Mouse (Mus musculus): ENCODE data around the gene Ppp1ca.

Ppp1ca gene

DNA sequence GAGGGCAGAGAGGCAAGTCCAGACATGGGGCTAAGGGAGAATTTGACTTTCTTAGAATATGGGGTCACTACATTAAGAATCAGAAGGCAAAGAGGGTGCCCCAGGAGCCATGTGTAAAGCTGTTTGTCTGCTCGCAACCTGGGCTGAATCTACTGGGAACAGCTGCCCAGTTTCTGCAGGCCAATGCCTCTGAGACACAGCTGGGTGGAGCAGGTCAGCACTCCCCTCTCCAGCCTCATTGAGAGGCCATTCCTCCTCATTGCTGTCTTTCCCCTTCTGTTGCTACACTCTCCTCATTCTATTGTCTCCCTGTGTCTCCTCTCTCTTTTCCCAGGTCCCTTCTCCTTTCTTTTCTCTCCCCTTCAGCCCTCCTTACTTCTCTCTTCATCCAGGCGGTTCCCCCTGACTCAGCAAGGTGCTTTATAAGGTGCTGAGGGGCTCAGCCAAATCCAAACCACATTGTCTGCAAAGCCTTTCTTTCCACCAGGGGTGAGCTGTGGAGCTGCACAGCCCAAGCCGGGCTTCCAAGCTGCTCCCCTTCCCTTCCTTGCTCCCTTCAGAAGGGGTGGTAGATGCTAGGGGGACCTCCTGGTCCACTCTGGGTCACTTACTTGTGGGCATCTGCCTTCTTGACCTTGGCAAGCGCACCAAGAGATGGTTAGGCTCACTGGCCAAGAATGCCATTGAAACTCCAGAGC, 20.2 kb downstream of the Ppp1ca start:
- DNase-seq (ENCODE audit: low spot score in 2 of 2): no peak

DNA sequence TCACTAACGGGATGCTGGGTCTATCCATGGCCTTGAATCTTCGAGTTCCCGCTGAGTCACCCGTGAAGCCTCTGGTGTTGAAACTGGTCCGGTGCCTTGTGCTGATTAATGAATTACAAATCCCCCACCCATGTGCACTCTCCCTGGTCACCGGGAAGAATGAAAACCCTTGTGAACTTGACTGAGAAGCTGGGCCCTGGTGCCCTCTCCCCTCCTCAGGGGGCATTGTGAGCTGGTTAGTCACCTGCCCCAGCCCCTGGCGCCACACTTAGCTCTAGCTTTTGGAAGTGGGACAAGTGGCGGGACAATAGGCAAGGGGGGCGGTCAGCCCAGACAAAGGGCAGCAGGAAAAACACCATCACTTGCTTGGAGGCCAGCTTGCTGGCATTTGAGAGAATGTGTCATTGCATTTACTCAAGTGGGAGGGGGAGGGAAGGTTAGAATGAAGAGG, 21.7 kb downstream of the Ppp1ca start:
- DNase-seq (ENCODE audit: low spot score in 2 of 2): no peak

DNA sequence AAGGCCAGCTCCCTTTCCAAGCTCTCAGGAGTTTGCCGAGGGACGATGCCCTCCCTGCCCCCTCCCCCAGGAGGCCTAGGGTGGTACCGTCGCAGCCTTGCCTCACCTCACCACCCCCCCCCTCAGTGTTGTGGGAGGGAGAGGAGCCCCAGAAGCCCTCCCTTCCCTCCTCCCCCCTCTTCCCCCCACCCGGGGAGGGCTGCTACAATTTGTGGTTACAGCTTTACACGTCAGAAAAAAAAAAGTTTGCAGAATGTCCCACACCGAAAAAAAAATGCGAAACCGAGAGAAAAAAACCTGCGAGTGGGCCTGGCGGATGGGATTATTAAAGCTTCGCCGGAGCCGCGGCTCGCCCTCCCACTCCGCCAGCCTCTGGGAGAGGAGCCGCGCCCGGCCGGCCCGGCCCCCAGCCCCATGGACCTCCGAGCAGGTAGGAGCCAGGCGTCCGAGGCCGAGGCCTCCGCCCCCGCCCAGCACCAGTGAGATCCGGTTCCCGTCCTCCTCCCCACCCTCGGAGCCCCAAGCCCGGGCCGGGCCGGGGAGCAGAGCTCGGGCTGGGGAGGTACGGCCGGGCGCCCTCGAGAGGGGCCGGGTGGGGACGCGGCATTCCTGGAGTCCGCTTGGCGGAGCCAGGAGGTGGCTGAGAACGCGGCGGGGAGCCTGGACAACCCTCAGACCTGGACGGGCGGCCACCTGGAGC, 22.4 kb downstream of the Ppp1ca start, which contains the start of the genes Clcf1 and AC109138.7:
Clcf1 (plus strand) TSS at position 168 of the 700 bp plus-strand sequence.
AC109138.7 (plus strand) TSS at position 287 of the 700 bp plus-strand sequence.
- no peak for DNase-seq (ENCODE audit: low spot score in 2 of 2)

DNA sequence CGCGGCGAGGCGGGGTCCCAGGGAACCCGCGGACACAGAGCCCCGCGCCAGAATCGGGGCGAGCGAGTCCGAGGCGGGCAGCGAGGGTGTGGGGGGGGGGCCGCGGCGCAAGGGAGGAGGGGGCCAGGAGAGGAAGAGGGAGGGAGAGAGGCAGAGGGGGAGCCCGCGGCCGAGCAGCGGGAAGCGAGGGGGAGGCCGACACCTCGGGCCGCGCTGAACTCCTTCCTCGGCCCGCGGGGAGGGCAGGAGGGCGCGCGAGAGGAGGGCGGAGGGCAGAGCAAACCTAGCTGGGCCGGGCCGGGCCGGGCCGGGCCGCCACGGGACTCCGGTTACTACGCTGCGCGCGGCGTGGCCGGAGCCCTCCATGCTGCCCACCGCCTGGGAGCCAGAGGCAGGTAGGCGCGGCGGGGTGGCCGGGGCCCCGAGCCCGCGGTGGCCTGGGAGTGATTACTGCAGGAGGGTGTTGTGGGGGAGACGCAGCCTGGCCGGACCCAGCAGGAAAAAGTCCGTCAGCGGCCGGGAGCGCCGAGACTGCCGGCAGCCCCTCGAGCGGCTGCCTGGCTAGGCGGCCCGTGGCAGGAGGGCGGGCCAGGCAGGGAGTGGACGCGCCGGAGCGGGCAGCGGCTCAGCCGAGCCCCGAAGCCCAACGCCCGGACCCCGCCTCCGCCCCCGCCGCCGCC, 23.0 kb downstream of the Ppp1ca start:
- no peak for DNase-seq (ENCODE audit: low spot score in 2 of 2)

DNA sequence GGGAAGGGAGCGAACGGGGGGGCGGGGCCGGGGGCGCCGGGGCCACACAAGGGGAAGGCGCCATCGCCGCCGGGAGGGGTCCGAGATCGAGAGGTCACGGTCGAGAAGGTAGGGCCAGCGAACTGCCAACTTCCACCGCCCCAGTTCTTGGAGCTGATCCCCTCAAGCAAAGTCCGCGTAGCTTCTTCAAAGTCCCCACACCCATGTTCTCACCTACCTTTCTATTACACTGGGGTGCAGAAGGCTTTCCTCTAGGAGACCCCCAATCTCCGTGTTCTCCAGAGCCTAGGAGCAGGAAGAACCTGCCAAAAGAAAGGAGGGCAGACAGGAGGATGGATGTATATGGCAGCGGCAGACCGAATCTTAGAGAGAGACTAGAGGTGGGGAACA, 23.6 kb downstream of the Ppp1ca start:
- no peak for DNase-seq (ENCODE audit: low spot score in 2 of 2)

DNA sequence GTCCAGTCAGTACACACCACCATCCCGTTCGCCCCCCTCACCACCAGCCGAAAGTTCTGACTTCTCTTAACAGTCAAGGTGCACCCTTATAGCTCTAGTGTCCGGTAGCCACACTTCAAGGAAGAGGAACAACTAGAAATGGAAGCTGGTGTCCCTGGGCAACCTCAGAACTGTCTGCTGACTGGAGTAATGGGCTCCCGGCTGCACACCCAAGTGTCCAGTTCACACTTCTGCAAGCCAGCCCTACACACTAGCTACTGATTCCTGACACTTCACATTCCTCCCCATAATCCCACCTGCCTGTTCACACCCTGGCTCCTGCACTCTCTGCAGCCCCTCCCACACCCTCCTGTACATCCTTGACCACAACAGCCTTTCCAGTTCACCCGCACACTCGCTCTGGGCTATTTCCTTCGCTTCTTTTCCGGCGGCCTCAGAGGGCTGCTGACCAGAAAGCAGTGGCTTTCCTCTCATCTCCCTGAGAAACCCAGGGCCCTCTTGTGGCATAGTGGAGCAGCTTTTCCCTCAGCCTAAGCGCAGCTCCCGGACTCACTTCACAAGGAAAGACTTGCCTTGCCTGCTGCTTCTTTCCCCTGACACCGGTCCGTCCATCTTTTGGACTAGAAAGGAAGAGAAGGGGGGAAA, 24.3 kb downstream of the Ppp1ca start:
- DNase-seq (ENCODE audit: low spot score in 2 of 2): no peak

DNA sequence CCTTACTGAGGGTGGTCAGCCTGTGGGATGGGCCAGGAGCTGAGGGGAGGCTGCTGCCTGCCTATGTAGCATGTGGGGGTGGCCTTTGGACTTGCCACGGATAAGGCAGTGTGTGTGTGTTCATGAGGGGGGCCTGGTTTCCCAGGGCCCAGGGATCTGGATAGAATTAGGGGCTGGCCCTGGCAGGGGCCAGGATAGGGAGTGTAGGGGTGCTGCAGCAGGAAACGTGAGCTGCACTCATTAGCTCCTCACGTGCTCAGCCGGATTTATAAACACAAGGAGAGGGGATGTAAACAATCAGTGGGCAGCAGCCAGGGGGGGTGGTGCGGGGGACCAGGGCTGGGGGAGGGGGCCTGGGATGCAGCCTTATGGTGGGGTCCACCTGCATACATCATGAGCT, 25.3 kb downstream of the Ppp1ca start:
- no peak for DNase-seq (ENCODE audit: low spot score in 2 of 2)

DNA sequence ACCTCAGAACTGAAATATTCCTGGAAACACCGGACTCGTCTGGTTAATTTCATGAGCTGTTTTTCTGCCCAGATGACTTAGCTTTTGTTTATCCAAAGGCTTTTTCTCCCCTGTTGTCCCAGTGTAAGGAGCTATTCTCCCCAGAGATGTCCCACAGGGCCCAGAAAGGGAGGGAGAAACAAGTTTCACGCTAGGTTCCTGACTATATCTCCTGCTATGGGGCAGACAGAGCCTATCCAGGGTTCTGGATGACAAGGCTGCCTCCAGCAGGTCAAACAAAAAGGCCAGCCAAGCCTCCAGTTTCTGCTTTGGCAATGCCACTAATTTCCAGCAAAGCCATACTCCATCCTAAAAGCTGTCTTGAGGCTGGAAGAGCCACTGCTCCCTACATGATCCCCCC, 26.0 kb downstream of the Ppp1ca start:
- DNase-seq (ENCODE audit: low spot score in 2 of 2): no peak

DNA sequence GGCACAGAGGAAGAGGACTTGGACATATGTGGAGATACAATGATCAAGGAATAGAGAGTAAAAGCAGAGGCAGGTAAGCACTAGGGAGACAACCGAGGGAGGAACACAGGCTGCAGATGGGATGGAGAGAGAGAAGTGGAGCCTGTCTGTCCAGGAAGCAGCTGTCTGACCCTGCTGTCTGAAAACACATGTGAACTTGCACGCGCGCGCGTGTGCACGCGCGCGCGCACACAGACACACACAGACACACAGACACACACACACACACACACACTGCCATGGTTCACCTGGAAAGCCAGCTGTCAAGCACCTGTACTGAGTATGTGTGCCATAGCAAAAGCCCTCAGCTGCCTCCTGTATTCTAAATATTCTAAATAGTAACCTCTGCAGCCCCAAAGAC, 26.4 kb downstream of the Ppp1ca start:
- DNase-seq (ENCODE audit: low spot score in 2 of 2): no peak

DNA sequence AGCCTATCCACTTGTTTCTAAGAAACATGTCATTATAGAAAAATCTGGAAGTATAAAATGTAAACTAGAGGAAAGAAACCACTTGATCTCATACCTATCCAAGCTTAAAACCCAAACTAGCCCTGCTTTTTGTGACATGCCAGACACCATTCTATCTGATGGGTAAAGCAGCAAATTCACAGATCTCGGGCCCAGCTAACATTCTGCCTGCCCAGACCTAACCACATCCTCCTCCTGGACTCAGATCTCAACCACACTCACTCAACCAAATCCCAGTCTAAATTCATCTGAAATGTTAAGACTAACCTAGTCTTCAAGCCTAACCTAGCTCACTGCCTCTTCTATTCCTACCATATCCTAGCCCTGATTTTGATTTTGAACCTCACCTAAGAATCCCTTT, 26.9 kb downstream of the Ppp1ca start:
- no peak for DNase-seq (ENCODE audit: low spot score in 2 of 2)

DNA sequence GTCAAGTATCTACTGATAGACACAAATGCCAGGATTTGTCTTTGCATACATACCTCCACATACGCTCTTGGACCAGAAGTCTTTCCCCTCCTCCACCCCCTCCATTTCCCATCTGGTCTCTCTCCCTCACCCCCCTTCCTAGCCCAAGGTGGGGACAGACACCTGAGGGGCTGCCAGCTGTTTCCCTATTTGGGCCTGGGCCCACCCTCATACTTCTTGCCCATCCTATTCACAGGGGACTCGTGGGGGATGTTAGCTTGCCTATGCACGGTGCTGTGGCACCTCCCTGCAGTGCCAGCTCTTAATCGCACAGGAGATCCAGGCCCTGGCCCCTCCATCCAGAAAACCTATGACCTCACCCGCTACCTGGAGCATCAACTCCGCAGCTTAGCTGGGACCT, 28.1 kb downstream of the Ppp1ca start:
- no peak for DNase-seq (ENCODE audit: low spot score in 2 of 2)

DNA sequence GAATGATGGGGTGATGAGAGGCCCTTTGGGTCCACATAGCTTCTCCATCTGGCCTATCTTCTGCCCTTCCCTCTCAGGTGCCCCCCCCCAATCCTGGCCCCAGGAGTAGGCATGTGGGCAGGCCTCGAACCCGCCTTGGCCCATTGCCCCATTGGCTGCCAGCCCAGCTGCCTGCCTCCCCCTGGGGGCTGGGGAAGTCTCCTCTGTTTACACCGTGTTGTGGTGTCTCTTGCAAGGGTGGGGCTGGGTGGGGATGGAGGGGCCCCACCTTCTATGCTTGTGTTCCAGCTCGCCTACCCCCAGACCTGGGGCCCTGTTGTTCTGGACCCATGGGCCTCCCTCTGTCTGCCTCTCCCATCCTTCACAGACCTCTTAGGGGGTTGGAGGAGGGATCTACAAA, 28.6 kb downstream of the Ppp1ca start:
- no peak for DNase-seq (ENCODE audit: low spot score in 2 of 2)

DNA sequence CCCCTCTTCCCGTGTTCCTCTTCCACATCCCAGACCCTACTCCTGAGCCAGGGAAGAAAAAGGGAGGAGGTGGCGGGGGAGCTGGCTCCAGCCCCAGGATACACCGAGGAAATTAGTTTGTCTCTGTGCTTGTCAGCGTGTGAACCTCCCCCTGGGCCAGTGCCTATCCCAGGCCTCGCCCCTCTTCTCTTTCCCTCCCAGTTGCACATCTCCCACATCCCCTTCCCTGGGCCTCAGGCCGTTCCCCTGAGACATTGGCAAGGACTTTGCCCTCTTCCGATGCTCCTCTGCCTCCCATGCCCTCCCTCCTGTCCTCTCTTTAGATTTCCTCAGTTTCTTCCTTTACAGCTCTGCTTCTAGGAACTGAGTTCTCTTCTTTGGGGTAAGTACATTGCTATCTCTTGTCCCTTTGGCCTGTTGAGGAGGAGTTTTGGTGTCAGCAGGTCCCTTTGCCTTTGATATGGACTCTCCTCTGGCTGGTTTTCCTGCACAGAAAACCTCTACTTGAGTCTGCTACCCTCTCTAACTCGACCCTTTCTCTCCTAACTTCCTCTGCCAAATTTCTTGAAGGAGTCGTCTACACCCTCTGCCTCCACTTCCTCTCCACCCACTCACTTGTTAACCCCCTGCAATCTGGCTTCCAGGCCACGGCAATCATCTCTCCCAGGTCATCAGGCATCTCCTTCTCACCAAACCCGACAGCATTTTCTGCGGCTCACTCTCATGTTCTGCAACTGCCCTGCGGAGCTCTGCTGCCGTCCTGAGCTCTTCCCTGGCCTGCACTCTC, 29.3 kb downstream of the Ppp1ca start:
- no peak for DNase-seq (ENCODE audit: low spot score in 2 of 2)

DNA sequence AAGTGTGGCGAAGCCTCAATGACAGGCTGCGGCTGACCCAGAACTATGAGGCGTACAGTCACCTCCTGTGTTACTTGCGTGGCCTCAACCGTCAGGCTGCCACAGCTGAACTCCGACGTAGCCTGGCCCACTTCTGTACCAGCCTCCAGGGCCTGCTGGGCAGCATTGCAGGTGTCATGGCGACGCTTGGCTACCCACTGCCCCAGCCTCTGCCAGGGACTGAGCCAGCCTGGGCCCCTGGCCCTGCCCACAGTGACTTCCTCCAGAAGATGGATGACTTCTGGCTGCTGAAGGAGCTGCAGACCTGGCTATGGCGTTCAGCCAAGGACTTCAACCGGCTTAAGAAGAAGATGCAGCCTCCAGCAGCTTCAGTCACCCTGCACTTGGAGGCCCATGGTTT, 30.3 kb downstream of the Ppp1ca start:
- no peak for DNase-seq (ENCODE audit: low spot score in 2 of 2)

DNA sequence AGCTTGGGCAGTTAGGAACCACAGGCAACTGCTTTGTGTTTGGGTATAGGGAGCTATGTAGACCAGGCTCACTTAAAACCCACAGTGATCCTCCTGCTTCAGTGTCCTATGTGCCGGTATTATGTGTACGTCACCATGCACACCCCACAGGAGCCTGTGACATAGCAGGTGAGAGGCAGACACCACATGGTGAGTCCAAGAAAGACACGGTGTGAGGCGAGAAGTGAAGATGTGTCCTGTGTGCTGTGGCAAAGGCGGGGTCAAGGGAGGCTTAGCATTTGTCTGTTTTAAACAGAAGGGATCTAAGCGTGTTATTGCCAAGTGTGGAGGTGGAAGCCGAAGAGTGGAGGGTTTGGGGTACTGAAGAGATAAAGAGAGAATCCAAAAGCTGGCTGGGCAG, 34.9 kb downstream of the Ppp1ca start:
- DNase-seq (ENCODE audit: low spot score in 2 of 2): no peak

DNA sequence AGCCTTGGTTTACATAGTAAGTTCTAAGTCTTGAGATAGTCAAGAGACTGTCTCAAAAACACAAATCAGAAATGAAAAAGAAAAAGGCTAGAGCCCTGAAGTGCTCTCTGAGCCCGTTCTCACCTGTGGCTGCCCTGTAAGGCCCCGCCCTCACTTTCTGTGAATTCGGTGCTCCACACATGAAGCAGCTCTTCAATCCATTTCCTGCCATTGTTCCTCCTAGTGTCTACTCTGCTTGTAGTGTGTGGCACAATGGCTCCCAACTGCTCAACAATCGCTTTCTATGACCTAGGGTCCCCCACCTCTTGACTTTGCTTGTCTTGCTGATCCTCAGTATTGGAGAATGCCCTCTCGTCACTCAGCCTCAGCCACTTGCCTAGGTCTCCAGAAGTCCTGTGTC, 35.6 kb downstream of the Ppp1ca start:
- no peak for DNase-seq (ENCODE audit: low spot score in 2 of 2)

DNA sequence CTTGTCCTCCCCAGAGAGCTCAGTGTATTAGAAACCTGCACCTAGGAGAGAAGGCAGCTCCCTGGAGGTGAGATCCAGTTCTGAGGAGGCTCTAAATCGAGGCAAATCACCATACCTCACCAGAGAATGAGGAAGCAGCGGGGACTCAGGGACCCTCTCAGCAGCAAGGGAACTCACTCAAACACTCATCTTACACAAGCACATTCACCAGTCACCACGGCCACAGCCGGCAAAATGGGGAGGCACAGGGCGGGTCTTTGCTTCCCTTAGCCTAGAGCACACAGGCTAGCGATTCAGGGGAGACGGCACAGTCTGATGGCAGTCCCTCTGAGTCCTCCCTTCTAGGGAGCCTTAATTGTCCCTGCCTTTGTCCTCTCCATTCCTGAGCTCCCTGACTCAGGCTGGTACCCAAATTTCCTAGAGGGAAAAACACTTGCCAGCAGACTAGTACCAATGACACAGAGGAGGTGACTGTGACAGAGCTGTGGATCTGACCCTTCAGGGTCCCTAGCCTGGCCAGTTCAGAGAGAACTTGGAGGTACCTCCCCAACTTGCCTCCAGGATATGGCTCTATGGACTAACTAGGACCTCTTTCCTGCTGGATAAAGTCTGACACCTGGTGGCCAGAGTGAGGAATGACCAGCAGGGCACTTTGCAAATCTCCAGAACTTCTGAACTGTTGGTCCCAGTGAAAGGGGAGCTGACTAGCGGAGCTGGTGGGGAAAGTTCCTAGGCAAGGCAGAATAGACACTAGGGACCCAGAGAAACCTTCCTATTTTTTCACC, 36.2 kb downstream of the Ppp1ca start:
- DNase-seq (ENCODE audit: low spot score in 2 of 2): peak; percentile 58 to 73

DNA sequence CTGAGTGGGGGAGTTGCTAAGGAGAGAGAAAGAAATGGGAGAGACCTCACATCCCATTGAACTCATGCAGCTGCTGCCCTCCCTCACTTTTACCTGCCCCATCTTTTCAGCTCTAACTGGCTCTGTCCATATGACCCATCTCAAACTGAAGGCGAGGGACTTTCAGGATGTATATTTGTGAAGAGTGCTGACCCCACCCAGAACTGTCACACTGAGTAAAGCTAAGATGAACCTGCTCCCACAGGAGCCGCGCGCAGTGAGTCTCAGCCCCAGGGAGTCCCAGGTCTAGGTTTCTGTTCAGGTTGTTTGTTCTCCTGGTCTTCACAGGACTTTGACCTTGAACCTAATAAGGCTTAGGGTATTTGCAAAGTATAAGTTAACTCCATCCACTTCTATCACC, 37.0 kb downstream of the Ppp1ca start:
- DNase-seq (ENCODE audit: low spot score in 2 of 2): no peak

DNA sequence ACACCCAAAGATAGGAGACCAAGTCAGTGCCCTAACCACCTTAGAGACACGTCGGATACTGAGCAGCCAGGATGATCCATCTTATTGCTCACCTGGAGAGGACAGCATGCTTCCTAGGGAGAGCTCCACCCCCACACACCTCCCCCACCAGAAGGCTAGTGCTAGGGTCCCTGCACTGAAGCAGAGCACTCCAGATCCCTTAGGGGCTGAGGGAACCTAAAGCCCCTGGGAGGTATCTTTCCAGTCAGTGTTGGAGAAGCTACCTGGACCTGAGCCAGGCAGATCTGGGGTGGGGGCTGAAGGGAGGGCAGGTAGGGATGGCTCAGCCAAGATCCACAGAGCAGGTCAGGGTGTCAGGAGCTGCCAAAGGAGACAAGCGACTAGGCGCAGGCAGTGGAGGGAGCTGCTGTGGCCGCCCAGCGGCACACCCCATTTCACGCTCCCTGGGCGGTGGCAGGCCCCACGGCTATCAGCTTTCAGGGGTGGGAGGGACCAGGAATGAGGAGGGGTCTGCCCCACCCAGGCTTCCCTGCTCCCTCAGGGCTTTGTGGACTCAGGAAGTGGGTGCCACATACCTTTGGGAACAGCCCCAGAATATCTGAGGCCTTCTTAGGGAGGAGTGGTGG, 37.7 kb downstream of the Ppp1ca start:
- DNase-seq (ENCODE audit: low spot score in 2 of 2): no peak

DNA sequence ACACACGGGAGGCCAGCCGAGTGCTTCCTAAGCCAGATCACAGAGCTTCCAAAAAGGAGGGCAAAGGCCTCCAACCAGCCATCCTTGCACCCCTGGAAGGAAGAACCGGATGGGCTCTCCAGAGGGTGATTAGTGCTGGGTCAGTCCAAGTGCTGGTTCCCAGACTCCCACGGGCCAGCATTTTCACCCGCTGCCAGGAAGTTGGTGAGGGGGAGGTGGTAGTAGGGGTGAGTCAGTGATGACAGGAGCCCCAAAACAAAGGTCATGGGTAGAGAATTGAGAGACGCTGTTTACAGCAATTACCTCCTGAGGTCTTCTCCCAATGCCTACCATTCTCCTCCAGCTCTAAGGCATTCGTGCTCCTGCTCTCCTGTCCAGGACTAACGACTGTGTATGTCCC, 38.5 kb downstream of the Ppp1ca start:
- DNase-seq (ENCODE audit: low spot score in 2 of 2): no peak
